Mouse (Mus musculus): ENCODE data around the gene Cstad. TPM values are rescaled to one million over a fixed set of nuclear protein-coding genes. Genes with fewer than 3 reads are reported as not detected.

The Cstad gene
- total and polyA plus RNA-seq, 2 experiments from 2014 or later, result 0.54 to 1.3 TPM

DNA sequence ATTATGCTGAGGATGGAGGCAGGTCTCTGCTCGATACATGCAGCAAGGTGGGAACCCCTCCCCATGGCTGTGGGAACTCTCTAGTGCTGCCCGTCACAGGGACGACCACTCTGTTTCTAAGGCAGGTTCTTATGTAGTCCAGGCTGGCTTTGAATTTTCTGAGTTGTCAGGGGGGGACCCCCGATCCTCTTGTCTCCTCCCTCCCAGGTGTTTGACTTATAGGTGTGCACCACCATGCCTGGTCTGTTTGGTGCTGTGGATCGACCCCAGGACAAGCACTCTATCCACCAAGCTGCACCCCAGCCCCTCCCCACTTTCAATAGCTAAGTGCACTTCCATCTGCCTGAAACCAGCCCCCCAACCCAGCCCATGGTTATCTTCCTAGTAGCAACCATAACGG lies 1.9 kb upstream of the Cstad start:
- Histone ChIP-seq H3K4me2 (ENCODE audit: low read depth, low read length) (no peak overlapping the region), H3K4me1 (ENCODE audit: insufficient read depth, low read length) (peaks cover 14% of the 10 kb centered on the region), H3K4me3 (ENCODE audit: low read length) (no peak overlapping the region), H3K36me3 (ENCODE audit: insufficient read depth, low read length) (no peaks in the 10 kb centered on the region), H3K27me3 (ENCODE audit: insufficient read depth, low read length) (no peaks in the 10 kb centered on the region), H3K9me3 (ENCODE audit: low read length) (no peaks in the 10 kb centered on the region), H3K27ac (peak overlapping the region; percentile 98; the same call in 1 of the 2 replicates), H3K9ac (replicated peaks; ENCODE audit: low read length) (no peak overlapping the region)
- 86% methylated on average over 6 of the region's 6 CpGs for WGBS
- DNase-seq (ENCODE audit: low spot score) (no peak), ATAC-seq (no peak)
- TF ChIP-seq CTCF (IDR thresholded peaks at IDR 0.05; ENCODE audit: low read depth), result no peak

DNA sequence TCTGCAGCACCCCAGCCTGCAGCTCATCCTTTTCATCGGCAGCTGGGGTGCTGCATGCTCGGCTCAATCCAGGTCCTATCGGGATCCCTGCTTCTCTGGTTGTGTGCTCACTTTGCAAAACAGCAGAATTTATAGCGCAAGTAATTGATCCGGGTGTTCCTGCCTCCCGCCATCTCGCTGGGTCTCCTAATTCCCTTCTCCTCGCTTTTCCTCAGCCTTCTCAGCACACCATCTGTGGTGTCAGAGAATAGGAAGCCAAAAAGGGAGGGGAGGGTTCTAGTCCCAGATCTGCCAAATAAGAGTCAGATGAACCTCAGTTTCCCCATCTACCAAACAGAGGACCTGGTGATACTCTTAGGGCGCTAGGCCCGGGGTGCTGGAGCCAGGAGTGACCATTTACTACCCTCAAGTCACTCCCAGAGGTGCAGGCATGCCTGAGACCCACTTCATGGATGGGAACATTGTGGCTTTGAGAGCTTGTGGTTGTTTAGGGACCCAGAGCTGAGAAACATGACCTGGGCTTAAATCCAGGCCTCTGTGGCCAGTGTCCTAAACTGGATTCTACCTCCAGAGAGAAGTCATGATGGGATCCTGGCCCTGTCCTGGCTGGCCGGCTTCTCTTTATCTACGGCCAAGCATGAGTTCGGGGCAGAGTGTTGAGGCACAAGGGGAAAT lies 1.1 kb upstream of the Cstad start:
- no peak for TF ChIP-seq CTCF (IDR thresholded peaks at IDR 0.05; ENCODE audit: low read depth)
- peak overlapping the region; percentile 59 for H3K9ac ChIP-seq (replicated peaks; ENCODE audit: low read length)
- WGBS, result 72% methylated on average over 13 of the region's 13 CpGs
- H3K27ac ChIP-seq, result peak overlapping the region; percentile 98
- no peaks in the 10 kb centered on the region for H3K9me3 ChIP-seq (ENCODE audit: low read length)
- no peak for DNase-seq (ENCODE audit: low spot score)
- no peak for ATAC-seq
- no peak overlapping the region for H3K4me3 ChIP-seq (ENCODE audit: low read length)
- H3K27me3 ChIP-seq (ENCODE audit: insufficient read depth, low read length), result no peaks in the 10 kb centered on the region
- H3K4me2 ChIP-seq (ENCODE audit: low read depth, low read length), result no peak overlapping the region
- H3K36me3 ChIP-seq (ENCODE audit: insufficient read depth, low read length), result no peaks in the 10 kb centered on the region
- H3K4me1 ChIP-seq (ENCODE audit: insufficient read depth, low read length), result peaks cover 14% of the 10 kb centered on the region

DNA sequence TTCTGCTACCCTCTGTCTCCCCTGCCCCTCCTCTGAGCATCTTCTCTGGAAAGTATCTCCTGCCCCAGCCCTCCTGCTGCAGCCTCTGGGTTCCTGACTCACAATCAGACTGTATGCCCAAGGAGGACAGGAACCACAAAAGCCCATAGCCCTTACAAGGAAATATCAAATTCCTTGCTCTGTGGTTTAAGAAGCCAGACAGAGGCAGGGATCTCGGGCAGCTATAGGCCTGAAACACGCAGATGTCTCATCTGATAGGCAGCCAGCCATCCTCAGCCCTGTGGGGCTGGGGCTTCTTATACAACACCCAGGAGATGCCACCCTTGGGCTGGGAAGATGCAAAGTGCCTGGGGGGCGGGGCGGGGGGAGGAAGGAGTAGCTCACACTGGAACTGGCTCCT lies 956 bp downstream of the Cstad start:
- 83% methylated on average over 4 of the region's 4 CpGs for WGBS
- ATAC-seq, result no peak
- Histone ChIP-seq H3K9ac (replicated peaks; ENCODE audit: low read length) (no peak overlapping the region), H3K4me3 (ENCODE audit: low read length) (no peak overlapping the region), H3K9me3 (ENCODE audit: low read length) (no peaks in the 10 kb centered on the region), H3K36me3 (ENCODE audit: insufficient read depth, low read length) (no peaks in the 10 kb centered on the region), H3K4me2 (ENCODE audit: low read depth, low read length) (peak overlapping the region; percentile 65; the same call in 1 of the 2 replicates), H3K27me3 (ENCODE audit: insufficient read depth, low read length) (no peaks in the 10 kb centered on the region), H3K27ac (peak overlapping the region; percentile 98; the same call in 1 of the 2 replicates), H3K4me1 (ENCODE audit: insufficient read depth, low read length) (peaks cover 17% of the 10 kb centered on the region)
- DNase-seq (ENCODE audit: low spot score), result no peak
- TF ChIP-seq CTCF (IDR thresholded peaks at IDR 0.05; ENCODE audit: low read depth), result no peak

DNA sequence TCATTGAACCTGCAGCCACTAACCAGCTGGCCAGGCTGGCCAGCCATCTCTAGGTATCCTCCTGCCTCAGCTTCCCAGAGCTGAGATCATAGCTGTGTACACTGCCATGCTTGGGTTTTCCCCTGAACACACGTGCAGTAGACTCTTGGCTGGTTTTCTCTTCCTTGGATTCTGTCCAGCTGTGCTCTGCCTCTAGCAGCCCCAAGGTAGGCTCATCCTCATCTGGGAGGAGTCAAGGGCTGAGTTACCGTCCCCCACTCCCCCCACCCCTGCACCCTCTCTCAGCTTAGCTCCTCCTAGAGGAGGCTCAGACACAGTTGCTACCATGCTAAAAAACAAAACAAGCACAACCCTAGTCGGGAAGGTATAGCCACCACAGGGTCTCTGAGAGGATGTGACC lies 4.8 kb downstream of the Cstad start:
- Histone ChIP-seq H3K4me3 (ENCODE audit: low read length) (no peak overlapping the region), H3K27me3 (ENCODE audit: insufficient read depth, low read length) (no peaks in the 10 kb centered on the region), H3K9ac (replicated peaks; ENCODE audit: low read length) (no peak overlapping the region), H3K9me3 (ENCODE audit: low read length) (no peaks in the 10 kb centered on the region), H3K4me1 (ENCODE audit: insufficient read depth, low read length) (peaks cover 7% of the 10 kb centered on the region), H3K36me3 (ENCODE audit: insufficient read depth, low read length) (no peaks in the 10 kb centered on the region), H3K4me2 (ENCODE audit: low read depth, low read length) (no peak overlapping the region), H3K27ac (no peak overlapping the region)
- DNase-seq (ENCODE audit: low spot score) (no peak), ATAC-seq (no peak)
- TF ChIP-seq CTCF (IDR thresholded peaks at IDR 0.05; ENCODE audit: low read depth), result no peak
- WGBS, result 38% methylated on average over 3 of the region's 3 CpGs

DNA sequence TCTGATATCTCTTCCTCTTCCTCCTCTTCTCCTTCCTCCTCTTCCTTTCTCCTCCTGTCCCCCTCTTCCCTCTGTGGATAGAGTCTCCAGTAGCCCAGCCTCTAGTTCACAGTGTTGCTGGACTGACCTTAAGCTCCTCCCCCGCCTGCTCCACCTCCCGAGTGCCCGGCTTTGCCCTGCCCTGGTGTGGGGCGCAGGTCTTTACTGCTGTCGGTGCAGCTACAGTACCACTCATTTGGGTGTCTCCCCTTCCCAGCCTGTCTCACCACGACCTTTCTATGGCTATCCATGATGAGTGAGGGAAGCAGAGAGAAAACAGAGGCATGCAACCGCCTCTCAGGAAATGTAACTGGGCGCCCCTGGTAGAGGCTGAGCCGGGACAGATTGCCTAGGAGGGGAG lies 5.5 kb downstream of the Cstad start:
- Histone ChIP-seq H3K4me2 (ENCODE audit: low read depth, low read length) (peak overlapping the region; percentile 6), H3K27ac (peak overlapping the region; percentile 69; the same call in 1 of the 2 replicates), H3K4me3 (ENCODE audit: low read length) (no peak overlapping the region), H3K9ac (replicated peaks; ENCODE audit: low read length) (no peak overlapping the region), H3K9me3 (ENCODE audit: low read length) (no peaks in the 10 kb centered on the region), H3K27me3 (ENCODE audit: insufficient read depth, low read length) (no peaks in the 10 kb centered on the region), H3K36me3 (ENCODE audit: insufficient read depth, low read length) (no peaks in the 10 kb centered on the region), H3K4me1 (ENCODE audit: insufficient read depth, low read length) (peaks cover 13% of the 10 kb centered on the region)
- WGBS, result 20% methylated on average over 9 of the region's 9 CpGs
- DNase-seq (ENCODE audit: low spot score), result no peak
- no peak for TF ChIP-seq CTCF (IDR thresholded peaks at IDR 0.05; ENCODE audit: low read depth)
- no peak for ATAC-seq

DNA sequence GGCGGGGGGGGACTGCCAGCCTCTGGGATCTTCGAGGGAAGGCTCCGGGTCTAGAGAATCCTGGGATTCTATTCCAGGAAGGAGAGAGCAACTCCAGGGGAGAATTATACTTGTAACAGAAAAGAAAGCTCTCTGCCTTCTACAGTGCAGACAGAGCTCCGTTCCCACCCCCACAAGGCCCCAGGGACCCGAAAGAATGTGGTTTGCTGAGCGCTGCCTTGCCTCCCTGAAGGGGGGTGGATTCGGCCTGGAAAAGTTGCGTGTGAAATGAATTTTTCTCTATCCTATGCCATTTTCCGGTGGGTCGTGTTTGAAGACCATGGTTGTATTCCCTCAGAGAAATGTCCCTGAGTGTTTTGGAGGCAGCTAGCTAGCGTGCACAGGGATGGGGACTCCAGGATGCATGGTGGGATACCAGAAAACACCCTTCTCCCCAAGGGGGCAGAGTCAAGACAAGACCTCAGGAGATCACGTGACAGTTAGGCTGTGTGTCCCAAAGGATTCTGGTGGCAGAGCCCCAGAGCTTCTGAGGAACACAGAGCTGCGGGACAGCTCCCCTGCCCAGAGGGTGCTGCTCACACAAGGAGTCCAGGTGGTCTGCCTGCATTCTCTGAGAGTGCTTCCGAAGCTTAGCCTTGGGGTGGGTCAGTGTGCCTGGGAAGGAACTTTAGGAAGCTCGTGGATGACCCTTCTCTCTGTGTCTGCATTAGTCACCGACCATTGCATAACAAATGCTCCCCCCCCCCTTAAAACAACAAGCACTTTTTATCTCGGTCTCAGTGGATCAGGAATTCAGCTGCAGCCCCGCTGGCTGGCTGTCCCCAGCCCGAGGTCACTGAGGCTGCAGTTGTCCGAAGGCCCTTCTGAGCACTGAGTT lies 6.4 kb downstream of the Cstad start:
- no peaks in the 10 kb centered on the region for H3K9me3 ChIP-seq (ENCODE audit: low read length)
- H3K27ac ChIP-seq, result peak overlapping the region; percentile 69
- no peaks in the 10 kb centered on the region for H3K36me3 ChIP-seq (ENCODE audit: insufficient read depth, low read length)
- H3K4me3 ChIP-seq (ENCODE audit: low read length), result no peak overlapping the region
- no peak for TF ChIP-seq CTCF (IDR thresholded peaks at IDR 0.05; ENCODE audit: low read depth)
- H3K4me2 ChIP-seq (ENCODE audit: low read depth, low read length), result peak overlapping the region; percentile 6; the same call in 1 of the 2 replicates
- DNase-seq (ENCODE audit: low spot score) (peak; percentile 59), ATAC-seq (no peak)
- H3K4me1 ChIP-seq (ENCODE audit: insufficient read depth, low read length), result peaks cover 15% of the 10 kb centered on the region
- WGBS, result 13% methylated on average over 19 of the region's 20 CpGs
- no peaks in the 10 kb centered on the region for H3K27me3 ChIP-seq (ENCODE audit: insufficient read depth, low read length)
- no peak overlapping the region for H3K9ac ChIP-seq (replicated peaks; ENCODE audit: low read length)
